Mouse (Mus musculus): ENCODE data around the gene Dctn3. TPM values are rescaled to one million over a fixed set of nuclear protein-coding genes. Genes with fewer than 3 reads are reported as not detected.

The Dctn3 gene
- polyA plus RNA-seq, 1 experiment from 2014 or later: 56.9 TPM

GRCm38 (mm10) chr4:41676248-41677005 lies 46.5 kb downstream of the Dctn3 start:
- Histone ChIP-seq H3K4me3 (ENCODE audit: low read depth, low read length) (no peak overlapping the region), H3K9me3 (replicated peaks; ENCODE audit: control insufficient read depth, low read length) (no peaks in the 10 kb centered on the region), H3K27ac (ENCODE audit: low read length) (no peak overlapping the region), H3K4me1 (ENCODE audit: control insufficient read depth, low read depth, low read length) (no peaks in the 10 kb centered on the region), H3K9ac (ENCODE audit: low read depth, low read length) (no peak overlapping the region), H3K27me3 (ENCODE audit: control insufficient read depth, insufficient read depth, low read depth, low read length) (peaks cover 6% of the 10 kb centered on the region), H3K4me2 (ENCODE audit: low read depth, low read length) (no peak overlapping the region), H3K36me3 (ENCODE audit: control insufficient read depth, insufficient read depth) (no peaks in the 10 kb centered on the region)
- WGBS (ENCODE audit: insufficient replicate concordance): 33% methylated on average over 17 of the region's 17 CpGs
- ATAC-seq (ENCODE audit: low read depth): no peak

GRCm38 (mm10) chr4:41673186-41673585 lies 49.8 kb downstream of the Dctn3 start:
- no peaks in the 10 kb centered on the region for H3K36me3 ChIP-seq (ENCODE audit: control insufficient read depth, insufficient read depth)
- H3K27ac ChIP-seq (ENCODE audit: low read length): no peak overlapping the region
- H3K27me3 ChIP-seq (ENCODE audit: control insufficient read depth, insufficient read depth, low read depth, low read length): peaks cover 6% of the 10 kb centered on the region
- H3K9ac ChIP-seq (ENCODE audit: low read depth, low read length): no peak overlapping the region
- H3K9me3 ChIP-seq (replicated peaks; ENCODE audit: control insufficient read depth, low read length): no peaks in the 10 kb centered on the region
- no peaks in the 10 kb centered on the region for H3K4me1 ChIP-seq (ENCODE audit: control insufficient read depth, low read depth, low read length)
- no peak overlapping the region for H3K4me3 ChIP-seq (ENCODE audit: low read depth, low read length)
- no peak for ATAC-seq (ENCODE audit: low read depth)
- 66% methylated on average over 19 of the region's 19 CpGs for WGBS (ENCODE audit: insufficient replicate concordance)
- H3K4me2 ChIP-seq (ENCODE audit: low read depth, low read length): no peak overlapping the region

- peaks cover 6% of the 10 kb centered on the region for H3K27me3 ChIP-seq (ENCODE audit: control insufficient read depth, insufficient read depth, low read depth, low read length)
- 34% methylated on average over 8 of the region's 8 CpGs for WGBS (ENCODE audit: insufficient replicate concordance)
- H3K27ac ChIP-seq (ENCODE audit: low read length): no peak overlapping the region
- ATAC-seq (ENCODE audit: low read depth): no peak
- H3K4me2 ChIP-seq (ENCODE audit: low read depth, low read length): no peak overlapping the region
- H3K36me3 ChIP-seq (ENCODE audit: control insufficient read depth, insufficient read depth): no peaks in the 10 kb centered on the region
- no peaks in the 10 kb centered on the region for H3K4me1 ChIP-seq (ENCODE audit: control insufficient read depth, low read depth, low read length)
- H3K9ac ChIP-seq (ENCODE audit: low read depth, low read length): no peak overlapping the region
- no peak overlapping the region for H3K4me3 ChIP-seq (ENCODE audit: low read depth, low read length)
- no peaks in the 10 kb centered on the region for H3K9me3 ChIP-seq (replicated peaks; ENCODE audit: control insufficient read depth, low read length)
These were observed 50.4 kb downstream of the Dctn3 start for GRCm38 (mm10) chr4:41672522-41672963.

GRCm38 (mm10) chr4:41671963-41672480 lies 50.9 kb downstream of the Dctn3 start:
- no peak overlapping the region for H3K27ac ChIP-seq (ENCODE audit: low read length)
- H3K9me3 ChIP-seq (replicated peaks; ENCODE audit: control insufficient read depth, low read length): no peaks in the 10 kb centered on the region
- H3K4me2 ChIP-seq (ENCODE audit: low read depth, low read length): no peak overlapping the region
- WGBS (ENCODE audit: insufficient replicate concordance): 21% methylated on average over 8 of the region's 8 CpGs
- no peaks in the 10 kb centered on the region for H3K4me1 ChIP-seq (ENCODE audit: control insufficient read depth, low read depth, low read length)
- H3K9ac ChIP-seq (ENCODE audit: low read depth, low read length): no peak overlapping the region
- H3K4me3 ChIP-seq (ENCODE audit: low read depth, low read length): no peak overlapping the region
- H3K36me3 ChIP-seq (ENCODE audit: control insufficient read depth, insufficient read depth): no peaks in the 10 kb centered on the region
- no peak for ATAC-seq (ENCODE audit: low read depth)
- peaks cover 6% of the 10 kb centered on the region for H3K27me3 ChIP-seq (ENCODE audit: control insufficient read depth, insufficient read depth, low read depth, low read length)

GRCm38 (mm10) chr4:41671500-41671899 lies 51.5 kb downstream of the Dctn3 start:
- Histone ChIP-seq H3K9ac (ENCODE audit: low read depth, low read length) (no peak overlapping the region), H3K36me3 (ENCODE audit: control insufficient read depth, insufficient read depth) (no peaks in the 10 kb centered on the region), H3K27ac (ENCODE audit: low read length) (no peak overlapping the region), H3K4me3 (ENCODE audit: low read depth, low read length) (no peak overlapping the region), H3K4me1 (ENCODE audit: control insufficient read depth, low read depth, low read length) (no peaks in the 10 kb centered on the region), H3K27me3 (ENCODE audit: control insufficient read depth, insufficient read depth, low read depth, low read length) (peaks cover 6% of the 10 kb centered on the region; the same call in 1 of the 2 replicates), H3K9me3 (replicated peaks; ENCODE audit: control insufficient read depth, low read length) (no peaks in the 10 kb centered on the region), H3K4me2 (ENCODE audit: low read depth, low read length) (no peak overlapping the region)
- no peak for ATAC-seq (ENCODE audit: low read depth)
- 39% methylated on average over 5 of the region's 5 CpGs for WGBS (ENCODE audit: insufficient replicate concordance)

- Histone ChIP-seq H3K9ac (ENCODE audit: low read depth, low read length) (no peak overlapping the region), H3K4me1 (ENCODE audit: control insufficient read depth, low read depth, low read length) (no peaks in the 10 kb centered on the region), H3K9me3 (replicated peaks; ENCODE audit: control insufficient read depth, low read length) (no peaks in the 10 kb centered on the region), H3K4me2 (ENCODE audit: low read depth, low read length) (no peak overlapping the region), H3K4me3 (ENCODE audit: low read depth, low read length) (no peak overlapping the region), H3K36me3 (ENCODE audit: control insufficient read depth, insufficient read depth) (no peaks in the 10 kb centered on the region), H3K27ac (ENCODE audit: low read length) (no peak overlapping the region), H3K27me3 (ENCODE audit: control insufficient read depth, insufficient read depth, low read depth, low read length) (peaks cover 6% of the 10 kb centered on the region; the same call in 1 of the 2 replicates)
- WGBS (ENCODE audit: insufficient replicate concordance): 73% methylated on average over 18 of the region's 18 CpGs
- ATAC-seq (ENCODE audit: low read depth): no peak
These were observed 52.1 kb downstream of the Dctn3 start for GRCm38 (mm10) chr4:41670836-41671235.

- H3K4me1 ChIP-seq (ENCODE audit: control insufficient read depth, low read depth, low read length): no peaks in the 10 kb centered on the region
- 73% methylated on average over 11 of the region's 11 CpGs for WGBS (ENCODE audit: insufficient replicate concordance)
- no peak for ATAC-seq (ENCODE audit: low read depth)
These were observed 56.3 kb downstream of the Dctn3 start for GRCm38 (mm10) chr4:41666646-41667045.

GRCm38 (mm10) chr4:41665009-41665675 lies 57.8 kb downstream of the Dctn3 start:
- no peak overlapping the region for H3K4me2 ChIP-seq (ENCODE audit: low read depth, low read length)
- H3K9ac ChIP-seq (ENCODE audit: low read depth, low read length): no peak overlapping the region
- H3K27me3 ChIP-seq (ENCODE audit: control insufficient read depth, insufficient read depth, low read depth, low read length): no peaks in the 10 kb centered on the region; the same call in 1 of the 2 replicates
- no peak overlapping the region for H3K4me3 ChIP-seq (ENCODE audit: low read depth, low read length)
- H3K4me1 ChIP-seq (ENCODE audit: control insufficient read depth, low read depth, low read length): no peaks in the 10 kb centered on the region; the same call in 1 of the 2 replicates
- no peak overlapping the region for H3K27ac ChIP-seq (ENCODE audit: low read length)
- H3K9me3 ChIP-seq (replicated peaks; ENCODE audit: control insufficient read depth, low read length): no peaks in the 10 kb centered on the region
- 2% methylated on average over 7 of the region's 8 CpGs for WGBS (ENCODE audit: insufficient replicate concordance)
- H3K36me3 ChIP-seq (ENCODE audit: control insufficient read depth, insufficient read depth): no peaks in the 10 kb centered on the region
- no peak for ATAC-seq (ENCODE audit: low read depth)

More at GRCm38 (mm10) chr4:41666646-41667045, 56.3 kb downstream of the Dctn3 start:
- no peak overlapping the region for H3K4me3 ChIP-seq (ENCODE audit: low read depth, low read length)
- H3K36me3 ChIP-seq (ENCODE audit: control insufficient read depth, insufficient read depth): no peaks in the 10 kb centered on the region
- no peak overlapping the region for H3K4me2 ChIP-seq (ENCODE audit: low read depth, low read length)
- H3K9ac ChIP-seq (ENCODE audit: low read depth, low read length): no peak overlapping the region
- no peak overlapping the region for H3K27ac ChIP-seq (ENCODE audit: low read length)
- H3K27me3 ChIP-seq (ENCODE audit: control insufficient read depth, insufficient read depth, low read depth, low read length): no peaks in the 10 kb centered on the region; the same call in 1 of the 2 replicates
- H3K9me3 ChIP-seq (replicated peaks; ENCODE audit: control insufficient read depth, low read length): no peaks in the 10 kb centered on the region

Measured in liver, embryonic 16.5 days (tissue).